Mouse (Mus musculus) olfactory bulb, adult 2 months (tissue): ENCODE results near the gene Chp2.

Source experiments
- CTCF ChIP-seq: fragments of 200-500 bp; IDR thresholded peaks from 2 replicates; pipeline ENCODE4 v1.5.1; 2012; ENCODE audit warnings: low read depth, mild to moderate bottlenecking, low read length, moderate library complexity; ENCODE audit not compliant: insufficient read depth
- POLR2A ChIP-seq: fragments of 200-500 bp; IDR thresholded peaks from 2 replicates; pipeline ENCODE4 v1.6.1; 2012; ENCODE audit warnings: mild to moderate bottlenecking, low read depth, low read length, moderate library complexity; ENCODE audit not compliant: insufficient read depth

DNA sequence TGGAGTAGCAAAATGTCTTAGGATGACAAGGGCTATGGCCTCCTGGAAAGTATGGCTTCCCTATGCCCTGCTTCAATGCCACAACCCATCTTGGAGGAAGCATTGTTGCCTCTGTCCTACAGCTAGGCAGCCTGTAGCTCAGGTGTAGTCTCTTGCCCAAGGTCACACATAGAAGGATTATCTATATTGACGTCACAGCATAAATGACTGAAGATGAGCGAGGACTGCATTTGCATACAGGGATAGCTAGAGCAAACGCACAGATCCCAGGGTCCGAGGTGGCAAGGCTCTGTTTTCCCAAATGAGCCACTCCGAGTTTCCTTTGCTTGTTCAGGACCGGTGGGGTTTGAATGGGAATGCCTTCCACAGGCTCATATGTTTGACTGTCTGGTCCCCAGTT, 48.6 kb upstream of the Chp2 start:
- TF ChIP-seq CTCF = no peak
- no peak for TF ChIP-seq POLR2A
